Mouse (Mus musculus) NIH3T3 (cell line): ENCODE results near the gene Leng8.

Source experiments
- DNase-seq: peaks from one replicate; pipeline ENCODE4 v3.0.0-alpha.2; 2012; ENCODE audit warnings: low read depth

Gene Leng8

GRCm38 (mm10) chr7:4136771-4137531 lies at the start of gene Leng8:
Leng8 (plus strand) TSS chr7:4137039.
- peak; percentile 99 for DNase-seq

DNA sequence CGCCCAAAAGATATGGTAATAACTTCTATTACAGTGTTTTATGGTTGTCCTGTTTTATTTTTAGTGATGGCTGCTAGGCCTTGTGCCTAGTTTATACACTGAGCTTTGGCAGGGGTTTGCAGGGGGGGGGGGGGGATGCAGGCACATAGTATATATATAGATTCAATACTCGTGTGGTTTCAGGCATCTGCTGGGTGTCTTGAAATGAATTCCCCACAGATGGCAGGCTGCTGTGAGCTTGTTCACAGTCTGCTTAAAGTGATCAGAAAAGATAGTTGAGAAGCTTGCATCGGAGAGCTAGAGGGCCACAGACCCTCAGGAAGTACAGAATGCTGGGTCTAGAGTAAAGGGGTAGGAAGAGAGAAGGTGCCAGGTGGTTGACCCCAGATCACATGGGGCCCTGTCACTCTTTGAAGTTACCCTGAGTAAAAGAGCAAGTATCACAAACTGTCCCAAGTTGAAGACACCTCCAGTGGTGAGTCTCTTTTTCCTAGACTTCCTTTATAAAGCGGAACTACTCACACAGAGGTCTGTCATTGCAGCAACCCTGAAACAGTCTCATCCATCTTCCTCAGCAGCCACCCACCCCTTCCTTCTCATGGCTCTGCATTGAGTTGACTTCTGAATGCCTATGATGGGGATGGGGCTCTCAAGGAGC lies 49.5 kb upstream of the Leng8 start:
- DNase-seq, result no peak

DNA sequence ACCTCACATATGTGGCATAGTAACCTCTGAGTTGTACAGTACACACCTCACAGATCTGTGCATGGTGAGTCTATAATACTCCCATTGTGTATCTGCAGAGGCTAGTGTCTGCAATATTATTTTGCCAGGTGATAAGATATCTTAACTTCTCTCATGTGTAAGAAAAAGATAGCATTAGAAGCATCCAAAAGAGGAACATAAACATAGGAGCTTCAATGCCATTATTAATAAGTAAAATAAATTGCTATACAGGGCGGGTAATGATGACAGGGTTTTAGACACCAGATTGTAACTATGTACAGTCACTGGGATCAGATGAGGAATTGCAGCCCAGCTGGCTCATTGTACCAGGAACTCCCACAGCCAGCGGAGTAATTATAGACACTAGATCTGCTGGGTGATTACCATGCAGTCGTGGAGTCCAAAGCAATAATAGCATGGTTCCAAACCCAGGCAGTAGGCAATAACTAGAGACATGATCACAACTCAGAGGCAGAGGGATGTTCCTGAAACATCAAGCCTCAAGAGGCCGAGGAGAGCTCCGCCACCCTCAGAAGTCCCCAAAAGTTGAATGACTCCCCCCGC lies 48.9 kb upstream of the Leng8 start:
- no peak for DNase-seq

GRCm38 (mm10) chr7:4088679-4089078 lies 48.2 kb upstream of the Leng8 start:
- no peak for DNase-seq

GRCm38 (mm10) chr7:4091170-4091569 lies 45.7 kb upstream of the Leng8 start:
- no peak for DNase-seq

GRCm38 (mm10) chr7:4098301-4098700 lies 38.5 kb upstream of the Leng8 start:
- peak; percentile 51 for DNase-seq

DNA sequence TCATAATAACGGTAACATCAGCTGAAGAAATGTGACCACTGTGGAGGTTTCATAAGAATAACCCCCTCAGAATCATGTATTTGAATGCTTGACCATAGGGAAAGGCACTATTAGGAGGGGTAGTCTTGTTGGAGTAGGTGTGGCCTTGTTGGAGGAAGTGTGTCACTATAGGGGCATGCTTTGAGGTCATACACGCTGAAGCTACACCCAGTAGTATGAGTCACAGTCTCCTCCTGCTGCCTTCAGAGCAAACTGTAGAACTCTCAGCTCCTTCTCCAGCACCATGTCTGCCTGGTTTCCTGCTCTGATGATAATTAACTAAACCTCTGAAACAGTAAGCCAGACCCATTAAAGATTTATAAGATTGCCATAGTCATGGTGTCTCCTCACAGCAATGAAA lies 38.0 kb upstream of the Leng8 start:
- DNase-seq, result peak; percentile 60

DNA sequence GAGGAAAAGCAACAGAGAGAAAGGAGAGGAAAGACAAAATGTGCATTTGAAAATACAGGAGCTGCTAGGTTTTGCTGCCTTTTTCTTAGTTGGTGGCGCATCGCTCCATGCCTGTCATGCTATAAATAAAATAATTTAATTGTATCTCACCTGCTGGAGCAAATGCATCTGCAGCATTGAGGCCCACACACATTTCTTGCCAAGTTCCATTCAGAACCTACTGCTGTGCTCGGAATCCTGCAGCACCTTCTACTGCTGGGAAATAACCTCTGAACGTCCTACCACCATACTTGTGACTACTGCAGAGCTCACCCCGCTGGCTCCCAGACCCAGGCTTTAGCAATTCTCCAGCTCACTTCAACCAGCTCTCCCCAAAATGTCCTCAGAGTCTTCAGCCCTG lies 35.7 kb upstream of the Leng8 start:
- no peak for DNase-seq

- DNase-seq, result peak; percentile 81
These were observed 33.4 kb upstream of the Leng8 start for GRCm38 (mm10) chr7:4103411-4103810.

- no peak for DNase-seq
These were observed 25.1 kb upstream of the Leng8 start for GRCm38 (mm10) chr7:4111766-4112165.

DNA sequence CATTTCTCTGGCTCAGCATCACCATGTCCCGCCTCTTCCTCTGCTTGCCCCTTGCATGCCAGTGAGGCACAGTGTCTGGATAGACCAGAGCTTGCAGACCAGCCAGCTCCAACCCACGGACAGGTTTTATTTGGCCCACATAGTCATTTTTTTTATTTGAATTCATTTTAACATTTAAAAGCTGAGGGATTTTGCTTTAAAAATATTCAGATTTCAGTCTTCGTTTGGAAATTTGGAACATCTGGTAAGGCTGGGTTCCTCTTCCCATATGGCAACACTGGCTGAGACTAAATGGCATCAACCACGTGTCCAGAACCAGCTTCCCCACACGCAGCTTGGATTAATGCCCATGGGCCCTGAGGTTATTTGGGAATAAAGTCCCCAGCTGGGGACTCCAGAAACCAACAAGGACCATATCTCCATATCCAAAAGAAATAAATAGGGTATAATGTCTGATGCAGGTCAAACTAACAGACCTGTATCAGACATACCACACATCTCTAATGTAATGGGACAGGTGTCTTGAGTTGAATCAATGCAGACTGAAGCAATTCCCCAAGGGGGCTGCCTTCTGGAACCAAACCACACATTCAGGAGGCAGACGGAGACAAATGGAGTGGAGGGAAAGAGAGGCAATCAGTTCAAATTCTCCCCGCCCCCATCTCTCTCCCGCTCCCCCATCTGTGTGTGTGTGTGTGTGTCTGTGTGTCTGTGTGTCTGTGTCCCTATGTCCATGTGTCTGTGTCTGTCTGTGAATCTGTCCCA lies 19.6 kb upstream of the Leng8 start:
- DNase-seq, result no peak

GRCm38 (mm10) chr7:4119344-4119902 lies 17.4 kb upstream of the Leng8 start, which contains the start of gene Ttyh1:
Ttyh1 (plus strand) TSS chr7:4119408.
- DNase-seq, result no peak

DNA sequence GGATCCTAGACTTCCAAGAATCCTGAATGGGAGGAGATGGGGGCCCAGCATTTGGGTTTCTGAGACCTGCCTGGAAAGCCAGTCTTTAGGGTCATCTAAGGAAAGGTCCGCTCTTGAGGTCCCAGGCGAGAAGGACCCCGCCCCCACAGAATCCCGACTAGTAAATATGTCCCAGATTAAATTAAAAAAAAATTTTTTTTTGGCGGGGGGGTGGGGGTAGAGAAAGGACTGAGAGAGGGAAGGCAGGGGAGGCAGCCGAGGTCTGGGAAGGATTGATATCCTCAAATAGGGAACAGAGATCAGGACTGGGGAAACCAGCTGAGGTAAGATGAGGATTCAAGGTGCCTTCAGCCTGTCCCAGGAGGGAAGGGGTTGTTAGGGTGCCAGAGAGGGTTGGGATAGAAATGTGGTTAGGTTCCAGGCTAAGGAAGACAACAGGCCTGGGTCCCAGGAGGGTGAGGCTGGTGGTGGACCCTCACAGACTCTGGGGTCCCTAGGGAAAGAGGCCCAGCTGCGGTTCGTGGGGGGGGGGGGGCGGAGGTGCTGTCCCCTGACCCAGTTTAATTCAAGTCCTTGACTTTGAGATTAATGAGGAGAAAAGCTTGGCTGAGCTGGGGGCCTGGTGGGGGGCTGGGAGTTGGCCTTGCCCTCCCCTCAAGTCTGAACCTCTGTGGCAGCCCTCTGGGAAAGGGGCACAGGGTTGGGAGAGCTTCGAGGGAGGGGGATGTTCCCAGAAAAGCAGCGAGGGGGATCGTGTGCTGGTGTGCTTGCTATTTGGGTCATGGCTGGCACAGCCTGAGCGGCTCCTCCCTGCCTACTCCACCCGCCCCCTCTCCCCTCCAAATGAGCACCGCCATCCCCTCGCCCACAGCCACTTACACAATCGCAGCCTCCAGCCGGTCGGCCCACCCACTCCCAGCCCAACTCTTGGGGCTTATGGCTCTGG lies 16.6 kb upstream of the Leng8 start:
- no peak for DNase-seq

GRCm38 (mm10) chr7:4122076-4122768 lies 14.6 kb upstream of the Leng8 start:
- no peak for DNase-seq

DNA sequence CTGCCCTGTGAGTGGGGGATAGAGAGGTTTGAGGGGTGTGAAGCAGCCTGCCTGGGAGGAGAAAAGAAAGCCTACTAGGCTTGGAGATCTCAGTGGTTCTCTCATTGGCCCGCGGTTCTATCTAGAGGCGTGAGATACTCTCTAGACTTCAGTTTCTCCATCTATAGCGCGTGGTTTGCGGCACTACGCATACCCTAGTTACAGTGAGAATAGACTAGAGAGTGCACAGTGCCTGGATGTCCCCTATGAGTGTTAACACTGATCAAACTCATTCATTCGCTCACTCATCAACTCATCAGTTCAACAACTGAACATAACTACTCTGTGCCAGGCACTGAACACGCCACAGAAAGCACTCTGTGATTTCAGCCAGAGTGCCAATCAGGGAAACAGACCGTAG lies 14.1 kb upstream of the Leng8 start:
- no peak for DNase-seq

- peak; percentile 79 for DNase-seq
These were observed 13.1 kb upstream of the Leng8 start for GRCm38 (mm10) chr7:4123732-4124131.

DNA sequence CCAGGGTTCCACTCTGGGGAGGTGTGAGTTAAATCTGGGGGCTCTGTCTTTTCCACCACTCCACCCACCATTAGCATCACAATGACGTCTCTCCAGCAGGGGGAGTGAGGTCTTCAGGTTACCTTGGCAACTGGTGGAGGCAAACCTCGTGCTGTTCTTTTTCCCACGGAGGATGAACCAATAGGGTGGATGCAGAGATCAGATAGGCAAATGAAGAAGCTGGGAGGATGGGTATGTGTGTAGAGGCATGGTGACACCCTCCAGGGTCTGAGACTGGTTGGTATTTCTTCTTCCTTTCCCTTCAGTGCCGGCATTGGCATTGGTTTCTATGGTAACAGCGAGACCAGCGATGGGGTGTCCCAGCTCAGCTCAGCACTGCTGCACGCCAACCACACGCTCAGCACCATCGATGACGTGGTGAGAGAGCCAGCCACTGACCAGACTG lies 12.5 kb upstream of the Leng8 start:
- DNase-seq, result peak; percentile 64

GRCm38 (mm10) chr7:4124856-4125255 lies 12.0 kb upstream of the Leng8 start:
- DNase-seq, result no peak

GRCm38 (mm10) chr7:4125306-4125705 lies 11.5 kb upstream of the Leng8 start:
- DNase-seq, result no peak
